Mouse (Mus musculus) stomach, postnatal 0 days (tissue): ENCODE data around the gene Arf1.

ENCODE experiments used
- CTCF ChIP-seq: IDR thresholded peaks from 2 replicates; pipeline ENCODE4 v1.5.1; 2016; ENCODE audit warnings: antibody characterized with exemption, low read depth, mild to moderate bottlenecking, moderate library complexity
- EP300 ChIP-seq: optimal IDR thresholded peaks from 2 replicates; pipeline ENCODE3; 2016; ENCODE audit warnings: antibody characterized with exemption

GRCm38 (mm10) chr11:59174189-59174838, 53.8 kb downstream of the Arf1 start:
- TF ChIP-seq CTCF (no peak), EP300 (no peak)
